Mouse (Mus musculus) cerebellum, adult 2 months (tissue): ENCODE data around the gene Trit1. TPM values are rescaled to one million over a fixed set of nuclear protein-coding genes. Genes with fewer than 3 reads are reported as not detected.

Source experiments
- DNase-seq, 2 experiments: peaks; one replicate each; pipeline ENCODE4 v3.0.0; 2021
- H3K27ac ChIP-seq: fragments of 200-500 bp; 2 replicates; pipeline ENCODE4 v1.5.1; 2012; ENCODE audit warnings: low read length, control low read depth, inconsistent platforms; ENCODE audit not compliant: insufficient read depth
- H3K27me3 ChIP-seq: fragments of 200-500 bp; 2 replicates; pipeline ENCODE4 v1.6.1; 2012; ENCODE audit warnings: inconsistent platforms, mild to moderate bottlenecking, low read length, moderate library complexity; ENCODE audit not compliant: control insufficient read depth, insufficient read depth
- H3K4me1 ChIP-seq: fragments of 200-500 bp; 2 replicates; pipeline ENCODE4 v1.6.1; 2011; ENCODE audit warnings: low read length; ENCODE audit not compliant: control insufficient read depth, insufficient read depth
- H3K4me3 ChIP-seq: fragments of 200-500 bp; replicated peaks from 2 replicates; pipeline ENCODE3; 2011; ENCODE audit warnings: mild to moderate bottlenecking, low read depth, low read length, control low read depth; ENCODE audit not compliant: insufficient read depth
- CTCF ChIP-seq: fragments of 200-500 bp; IDR thresholded peaks from 2 replicates; pipeline ENCODE4 v1.5.1; 2011; ENCODE audit warnings: low read depth, mild to moderate bottlenecking, control low read depth, low read length, moderate library complexity, borderline replicate concordance; ENCODE audit not compliant: insufficient read depth
- POLR2A ChIP-seq: fragments of 200-500 bp; IDR thresholded peaks from 2 replicates; pipeline ENCODE4 v1.6.1; 2011; ENCODE audit warnings: low read length, control low read depth, borderline replicate concordance; ENCODE audit not compliant: insufficient read depth
- WGBS: fragments of 180-500 bp; shearing (Covaris S2); methylation state at CpG from one replicate; pipeline ENCODE4 v1.1.7; 2018; 5-methylcytosine and 5-hydroxymethylcytosine counted together
- polyA plus RNA-seq: library from polyadenylated mRNA; depleted of rRNA; stranded (reverse); fragments of >200 nt; gene quantifications from 2 replicates; pipeline ENCODE4 v1.2.3, GENCODE M21; 2012

Gene Trit1
- polyA plus RNA-seq, 1 experiment, result 11.0 TPM

- WGBS, result 36% methylated on average over 5 of the region's 5 CpGs
- no peak for DNase-seq
- H3K4me3 ChIP-seq, result no peak overlapping the region
- no peak overlapping the region for H3K27ac ChIP-seq
- H3K27me3 ChIP-seq, result no peaks in the 10 kb centered on the region
- TF ChIP-seq CTCF, result no peak
- no peak for TF ChIP-seq POLR2A
- H3K4me1 ChIP-seq, result no peaks in the 10 kb centered on the region
Observed at GRCm38 (mm10) chr4:123061744-123062143, 45.3 kb downstream of the Trit1 start.

GRCm38 (mm10) chr4:123068646-123069045 is 52.2 kb downstream of the Trit1 start:
- DNase-seq, result no peak
- Histone ChIP-seq H3K4me1 (no peaks in the 10 kb centered on the region), H3K27ac (no peak overlapping the region), H3K27me3 (no peaks in the 10 kb centered on the region), H3K4me3 (no peak overlapping the region)
- 90% methylated on average over 6 of the region's 6 CpGs for WGBS
- TF ChIP-seq CTCF (no peak), POLR2A (no peak)

DNA sequence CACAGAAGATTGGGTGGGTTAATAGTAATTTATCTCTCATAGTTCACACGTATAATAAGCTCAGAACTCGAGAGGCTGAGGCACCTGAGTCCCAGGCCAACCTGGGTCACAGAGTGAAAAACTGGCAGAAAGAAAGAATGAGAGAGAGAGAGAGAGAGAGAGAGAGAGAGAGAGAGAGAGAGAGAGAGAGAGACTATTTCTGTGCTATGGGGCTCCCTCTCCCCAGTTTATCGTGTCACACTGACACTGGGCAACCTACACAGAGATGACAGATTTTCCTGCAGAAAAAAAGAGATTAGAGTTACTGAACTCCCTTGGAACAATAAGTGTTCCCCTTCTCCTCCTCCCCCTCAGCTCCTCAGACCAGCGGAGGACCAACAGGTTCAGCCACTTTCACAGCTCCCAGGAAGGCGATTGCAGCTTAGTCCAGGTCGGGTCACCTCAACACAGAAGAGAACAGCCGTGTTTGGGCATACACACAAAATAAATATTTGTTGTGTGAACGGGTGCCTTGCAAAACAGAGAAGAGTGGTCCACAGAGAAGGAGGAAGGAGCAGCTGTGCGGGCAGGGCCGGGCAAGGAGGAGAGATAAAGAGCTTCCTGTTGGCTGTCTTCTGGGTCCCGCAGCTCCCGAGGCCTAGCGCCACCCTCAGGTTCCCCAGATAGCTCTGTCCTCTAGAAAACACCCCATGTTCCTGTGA is 55.0 kb downstream of the Trit1 start:
- H3K27ac ChIP-seq, result no peak overlapping the region
- peaks cover 6% of the 10 kb centered on the region; the same call in 1 of the 2 replicates for H3K4me1 ChIP-seq
- H3K4me3 ChIP-seq, result peak overlapping the region; percentile 10
- H3K27me3 ChIP-seq, result no peaks in the 10 kb centered on the region
- peak; percentile 29 to 30 for DNase-seq
- TF ChIP-seq POLR2A (no peak), CTCF (peak; percentile 32; the same call in 1 of the 2 replicates)
- 22% methylated on average over 13 of the region's 13 CpGs for WGBS

DNA sequence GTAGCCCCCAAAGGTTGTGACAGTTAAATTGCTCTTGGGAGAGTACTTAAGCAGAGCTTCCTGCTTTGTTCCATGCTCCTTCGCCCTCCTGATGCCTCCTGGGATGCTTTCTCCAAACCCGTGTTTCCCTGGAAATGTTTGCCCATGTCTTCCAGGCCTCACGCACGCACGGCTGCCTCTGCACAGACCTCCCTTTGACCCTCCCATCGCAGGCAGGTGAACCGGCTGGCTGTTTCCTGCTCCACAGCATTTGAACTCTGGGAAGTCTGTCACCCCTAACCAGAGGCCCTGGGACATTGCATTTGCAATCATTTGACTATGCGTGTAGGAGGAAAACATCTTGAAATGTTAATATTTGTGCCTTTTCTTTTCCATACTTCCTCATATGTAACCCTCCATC is 60.5 kb downstream of the Trit1 start:
- Histone ChIP-seq H3K27ac (no peak overlapping the region), H3K27me3 (no peaks in the 10 kb centered on the region), H3K4me1 (peaks cover 10% of the 10 kb centered on the region; the same call in 1 of the 2 replicates), H3K4me3 (no peak overlapping the region)
- DNase-seq, result no peak
- WGBS, result 64% methylated on average over 8 of the region's 8 CpGs
- TF ChIP-seq CTCF (no peak), POLR2A (no peak)

DNA sequence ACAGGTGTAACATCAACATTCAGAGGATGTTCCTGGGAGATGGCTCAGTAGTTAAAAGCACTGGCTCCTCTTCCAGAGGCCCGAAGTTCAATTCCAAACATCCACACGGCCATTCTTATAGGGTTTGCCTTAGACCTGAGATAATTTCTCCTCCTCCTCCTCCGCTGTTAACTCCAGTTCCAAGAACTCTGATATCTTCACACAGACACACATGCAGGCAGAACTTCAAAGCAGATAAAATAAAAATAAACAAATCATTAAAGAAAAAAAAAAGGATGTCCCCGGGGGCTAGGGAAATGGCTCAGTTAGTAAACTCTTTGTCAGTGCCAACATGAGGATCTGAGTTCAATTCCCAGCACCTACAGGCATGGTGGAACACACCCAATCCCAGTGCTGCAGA is 61.8 kb downstream of the Trit1 start:
- TF ChIP-seq POLR2A (no peak), CTCF (no peak)
- WGBS, result 89% methylated on average over 4 of the region's 4 CpGs
- no peak overlapping the region for H3K4me3 ChIP-seq
- no peaks in the 10 kb centered on the region for H3K27me3 ChIP-seq
- H3K27ac ChIP-seq, result no peak overlapping the region
- DNase-seq, result no peak
- peaks cover 10% of the 10 kb centered on the region; the same call in 1 of the 2 replicates for H3K4me1 ChIP-seq

DNA sequence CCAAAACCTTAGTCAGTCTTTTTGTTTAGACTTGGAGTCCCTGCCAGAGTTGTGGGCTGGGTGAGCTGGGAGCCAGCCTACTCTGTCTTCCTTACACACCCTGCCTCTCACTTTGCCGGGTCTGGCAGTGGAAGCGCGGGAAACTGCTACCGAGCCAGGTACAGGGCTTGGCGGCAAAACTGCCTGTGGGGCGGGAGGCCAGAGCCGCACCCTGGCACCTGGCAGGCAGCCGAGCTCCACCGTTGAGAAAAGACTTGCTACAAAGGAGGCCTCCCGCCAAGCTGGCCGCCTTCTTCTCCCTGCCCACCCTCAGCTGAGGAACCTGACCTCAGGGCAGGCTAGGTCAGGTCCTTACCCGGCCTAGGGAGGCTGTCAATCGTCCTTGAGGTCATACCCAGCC is 64.4 kb downstream of the Trit1 start:
- Histone ChIP-seq H3K27me3 (no peaks in the 10 kb centered on the region), H3K27ac (no peak overlapping the region), H3K4me3 (no peak overlapping the region), H3K4me1 (0 out of 2 replicates have a peak, but pooled peaks cover 4% of the 10 kb centered on the region)
- TF ChIP-seq CTCF, result no peak
- TF ChIP-seq POLR2A, result no peak
- 12% methylated on average over 13 of the region's 13 CpGs for WGBS
- DNase-seq, result peak; percentile 46 to 49

GRCm38 (mm10) chr4:123082283-123083163 is 66.1 kb downstream of the Trit1 start:
- Histone ChIP-seq H3K4me1 (0 out of 2 replicates have a peak, but pooled peaks cover 4% of the 10 kb centered on the region), H3K27me3 (no peaks in the 10 kb centered on the region), H3K4me3 (no peak overlapping the region), H3K27ac (no peak overlapping the region)
- DNase-seq, result peak; percentile 67 to 69
- 80% methylated on average over 20 of the region's 20 CpGs for WGBS
- TF ChIP-seq CTCF (peak; percentile 88), POLR2A (no peak)
